Mouse (Mus musculus) cerebellum, adult 18-20 months (tissue): ENCODE data around the gene Tmem132b.

Experiments
- DNase-seq, 2 experiments: peaks; one replicate each; pipeline ENCODE4 v3.0.0; 2021

Tmem132b gene

DNA sequence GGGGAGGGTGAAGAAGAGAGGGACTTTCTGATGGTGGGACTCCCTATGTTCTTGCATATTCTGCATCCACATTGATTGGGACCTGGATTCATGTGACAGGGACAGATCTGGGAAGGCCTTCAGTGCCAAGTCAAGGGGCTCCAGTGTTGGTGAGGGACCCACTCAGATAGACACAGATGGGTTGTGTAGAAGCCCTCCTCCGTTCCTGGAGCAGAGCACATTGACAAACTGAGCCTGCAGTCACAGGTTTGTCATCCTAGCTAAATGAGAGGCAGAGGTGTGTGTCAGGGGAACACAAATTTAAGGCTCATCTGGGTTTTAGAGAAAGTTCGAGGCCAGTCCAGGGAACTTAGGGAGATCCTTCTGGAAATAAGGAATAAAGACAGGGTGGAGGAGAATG lies 51.7 kb downstream of the Tmem132b start:
- no peak for DNase-seq

DNA sequence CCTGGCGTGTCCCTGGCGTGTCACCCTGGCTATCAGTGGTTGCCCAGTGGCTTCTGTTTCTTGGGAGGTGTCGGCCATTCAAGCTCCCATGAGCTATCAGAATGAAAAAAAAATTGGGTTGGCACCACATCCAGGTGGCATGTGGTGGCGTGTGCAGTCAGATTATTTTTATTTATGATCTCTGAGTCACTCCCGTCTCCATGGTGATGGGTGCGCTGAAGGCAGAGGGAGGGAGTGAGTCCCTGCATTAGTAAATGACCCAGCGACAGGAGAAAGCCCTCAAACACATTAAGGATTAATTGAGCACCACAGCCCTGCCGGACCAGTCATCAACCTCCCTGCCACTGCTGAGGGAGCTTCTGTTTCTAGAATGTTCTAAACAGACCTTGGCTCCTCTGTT lies 52.3 kb downstream of the Tmem132b start:
- no peak for DNase-seq

DNA sequence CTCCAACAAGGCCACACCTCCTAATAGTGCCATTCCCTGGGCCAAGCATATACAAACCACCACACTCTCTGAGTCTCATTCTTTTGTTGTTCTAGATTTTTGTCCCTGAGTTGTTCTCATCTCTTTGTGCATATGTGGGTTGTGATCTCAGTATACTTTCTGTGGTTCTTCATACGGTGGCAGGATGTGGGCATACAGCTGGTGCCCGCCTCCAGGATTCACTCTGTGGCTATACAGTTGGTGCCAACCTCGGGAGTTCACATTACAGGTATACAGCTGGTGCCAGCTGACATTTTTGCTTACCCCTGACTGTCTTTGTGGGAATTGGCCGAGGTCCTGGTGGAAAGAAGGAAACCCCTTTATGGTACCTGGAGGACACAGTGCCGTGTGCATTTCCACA lies 53.6 kb downstream of the Tmem132b start:
- DNase-seq: no peak

DNA sequence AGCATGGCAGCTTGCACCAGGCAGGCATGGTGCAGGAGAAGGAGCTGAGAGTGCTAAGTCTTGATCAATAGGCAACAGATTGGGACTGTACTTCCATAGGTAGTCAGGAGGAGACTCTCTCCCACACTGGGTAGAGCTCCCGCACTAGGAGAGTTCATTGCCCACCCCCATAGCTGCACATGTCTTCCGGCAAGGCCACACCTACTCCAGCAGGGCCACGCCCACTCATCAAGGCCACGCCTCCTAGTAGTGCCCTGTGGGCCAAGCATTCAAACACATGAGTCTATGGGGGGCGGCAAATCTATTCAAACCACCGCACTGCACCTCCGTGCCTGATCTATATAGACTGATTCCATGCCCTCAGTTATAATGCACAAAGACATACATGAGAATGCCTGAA lies 56.6 kb downstream of the Tmem132b start:
- DNase-seq: no peak

- peak; percentile 22 to 38 for DNase-seq
Measured at GRCm38 (mm10) chr5:125588876-125589667, 57.5 kb downstream of the Tmem132b start.

DNA sequence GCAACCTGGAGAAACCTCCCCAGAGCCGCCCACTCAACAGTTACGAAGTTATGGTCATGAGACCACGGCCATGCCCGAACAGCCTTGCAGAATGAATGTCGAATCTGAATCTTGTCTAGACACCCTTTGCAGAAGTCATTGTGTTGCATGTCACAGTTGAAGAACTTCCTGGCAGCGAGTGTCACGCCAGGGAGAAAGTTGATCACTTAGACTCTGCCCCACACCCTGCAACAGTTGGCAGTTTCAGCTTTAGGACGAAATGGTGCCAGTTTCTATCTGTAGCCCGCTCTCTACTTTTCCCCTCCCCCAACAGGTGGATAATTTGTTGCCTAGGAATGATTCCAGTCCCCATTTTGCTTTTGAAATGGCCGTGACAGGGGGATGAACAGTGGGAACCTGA lies 66.5 kb downstream of the Tmem132b start:
- no peak for DNase-seq

DNA sequence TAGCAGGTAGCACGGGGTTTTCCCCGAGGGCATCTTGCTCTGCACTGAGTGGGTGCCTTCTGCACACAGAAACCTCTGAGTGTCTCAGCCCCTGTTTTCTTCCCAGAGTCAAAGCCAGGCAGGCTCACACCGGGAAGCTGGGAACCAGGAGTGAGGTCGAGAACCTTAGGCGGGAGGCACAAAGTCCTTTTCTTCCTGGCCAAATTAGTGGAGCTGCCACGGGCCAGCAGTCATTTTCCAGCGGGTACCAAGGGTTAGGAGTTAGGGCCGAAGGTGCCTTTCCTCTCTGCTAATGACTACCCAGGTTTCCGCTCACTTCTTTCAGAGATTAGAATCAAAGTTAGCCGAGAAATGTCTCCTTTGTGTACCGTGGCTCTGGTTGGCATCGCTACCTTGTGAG lies 75.6 kb downstream of the Tmem132b start:
- no peak for DNase-seq

GRCm38 (mm10) chr5:125609968-125610367 lies 78.4 kb downstream of the Tmem132b start:
- no peak for DNase-seq

GRCm38 (mm10) chr5:125612460-125612859 lies 80.9 kb downstream of the Tmem132b start:
- DNase-seq: no peak

DNA sequence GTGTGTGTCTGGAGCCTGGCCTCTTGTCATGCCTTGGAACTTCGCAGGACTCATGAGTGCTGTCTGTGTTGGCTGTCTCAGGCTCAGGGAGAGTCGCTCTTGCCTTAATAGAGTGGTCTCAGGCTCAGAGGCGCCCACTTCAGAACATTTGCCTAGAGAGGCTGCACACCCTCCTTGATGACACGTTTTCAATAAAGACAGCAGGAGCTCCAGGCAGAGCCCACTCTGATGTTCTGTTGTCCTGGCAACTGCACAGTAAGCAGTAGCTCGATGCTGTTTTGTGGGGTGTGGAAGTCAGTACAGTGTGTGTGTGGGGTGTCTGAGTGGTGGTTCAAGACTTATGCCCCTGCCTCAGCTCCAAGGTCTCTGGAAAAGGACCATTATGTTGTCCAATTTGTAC lies 81.6 kb downstream of the Tmem132b start:
- no peak for DNase-seq

DNA sequence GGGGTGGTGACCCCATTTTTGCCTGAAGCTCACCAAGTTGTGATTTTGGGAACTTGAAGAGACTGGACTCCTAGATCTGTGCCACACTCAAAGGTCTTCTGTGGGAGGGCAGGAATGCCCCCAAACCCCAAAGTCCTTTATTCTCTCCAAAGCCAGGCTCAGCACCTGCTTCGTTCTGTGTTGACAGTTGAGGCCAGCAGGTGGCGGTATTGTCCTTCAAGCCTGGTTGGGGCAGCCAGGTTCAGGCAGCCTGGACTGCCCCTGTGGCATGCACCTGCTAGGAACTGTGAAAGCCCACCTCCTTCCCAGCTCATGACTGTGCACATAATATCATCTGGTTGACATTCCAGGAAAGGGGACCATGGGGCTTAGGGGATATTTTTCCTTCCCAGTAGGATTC lies 82.8 kb downstream of the Tmem132b start:
- peak in 1 of 2 experiments; percentile 9 for DNase-seq

DNA sequence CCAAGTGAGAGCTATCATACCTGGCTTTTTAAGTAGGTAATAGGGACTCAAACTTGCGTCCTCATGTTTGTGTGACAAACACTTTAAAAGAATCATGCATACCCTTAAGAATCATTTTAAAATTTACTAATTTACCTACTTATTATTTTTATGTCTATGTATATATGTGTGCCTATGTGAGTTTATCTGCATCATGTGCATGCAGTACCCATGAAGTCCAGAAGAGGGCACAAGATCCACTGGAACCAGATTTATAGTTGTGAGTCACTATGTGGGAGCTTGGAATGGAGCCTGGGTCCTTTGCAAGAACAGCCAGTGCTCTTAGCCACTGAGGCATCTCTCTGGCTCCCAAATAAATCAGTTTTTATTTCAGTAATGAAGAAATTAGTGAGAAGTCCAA lies 85.5 kb downstream of the Tmem132b start:
- no peak for DNase-seq

GRCm38 (mm10) chr5:125627816-125628348 lies 96.3 kb downstream of the Tmem132b start:
- no peak for DNase-seq

DNA sequence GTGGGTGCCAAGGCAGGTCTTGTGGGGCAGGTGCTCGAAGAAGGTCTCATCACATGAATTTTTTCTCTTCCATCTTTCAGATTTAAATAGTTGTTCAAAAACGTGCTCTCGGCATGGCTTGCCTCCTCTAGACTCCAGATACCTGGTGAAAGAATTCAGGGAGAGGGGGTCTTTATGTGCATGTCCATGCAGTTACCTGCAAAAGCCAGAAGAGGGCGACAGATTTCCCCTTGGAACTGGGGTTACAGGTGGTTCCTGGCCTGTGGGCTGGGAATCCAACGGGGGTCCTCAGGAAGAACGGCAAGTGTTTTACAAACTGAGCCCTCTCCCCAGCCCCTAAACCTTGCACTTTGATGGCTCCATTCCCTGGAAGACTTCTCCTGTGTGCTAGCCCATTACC lies 103.1 kb downstream of the Tmem132b start:
- DNase-seq: no peak

DNA sequence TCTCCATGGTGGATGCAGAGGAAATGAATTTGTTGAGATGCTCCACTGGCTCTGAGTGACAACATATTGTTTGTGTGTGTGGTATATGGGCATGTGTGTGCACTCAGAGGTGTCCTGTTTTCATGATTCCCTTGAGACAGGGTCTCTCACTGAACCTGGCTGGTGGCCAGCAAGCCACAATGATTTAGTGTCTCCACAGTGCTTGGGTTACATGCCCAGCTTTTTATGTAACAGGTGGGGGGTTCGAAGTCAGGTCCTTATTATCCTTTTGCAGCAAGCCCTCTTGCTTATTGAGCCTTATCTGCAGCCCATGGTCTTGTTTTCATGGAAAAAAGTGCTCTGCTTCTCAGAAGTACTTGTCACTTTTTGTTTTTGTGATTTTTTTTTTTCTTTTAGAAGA lies 109.4 kb downstream of the Tmem132b start:
- no peak for DNase-seq

DNA sequence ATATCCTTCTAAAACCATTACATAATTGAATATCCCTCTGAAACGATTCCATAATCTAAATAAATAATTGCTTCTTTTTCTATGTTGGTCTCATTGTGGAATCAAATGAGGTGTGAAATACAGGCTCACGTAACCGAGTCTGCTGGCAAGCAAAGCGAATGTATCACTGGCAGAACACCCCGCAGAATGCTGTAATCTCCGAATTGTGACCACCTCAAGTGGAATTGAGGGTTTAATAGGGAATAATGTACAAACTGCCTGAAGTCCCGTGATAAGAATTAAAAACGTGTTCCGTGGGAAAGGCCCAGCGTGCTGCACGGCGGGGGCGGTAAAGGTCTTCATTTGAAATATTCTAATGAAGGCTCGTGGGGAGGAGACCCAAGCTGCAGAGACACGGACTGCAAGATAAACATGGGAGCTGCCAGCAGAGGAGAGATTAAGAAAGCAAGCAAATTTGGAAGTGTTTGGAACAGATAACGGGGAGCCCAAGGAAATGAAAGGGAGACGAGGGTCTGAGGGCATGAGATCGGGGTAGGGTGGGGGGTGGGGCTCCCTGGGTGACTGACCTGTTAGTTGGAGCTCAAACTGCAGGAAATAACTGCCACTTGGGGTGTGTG lies 110.1 kb downstream of the Tmem132b start:
- DNase-seq: no peak

DNA sequence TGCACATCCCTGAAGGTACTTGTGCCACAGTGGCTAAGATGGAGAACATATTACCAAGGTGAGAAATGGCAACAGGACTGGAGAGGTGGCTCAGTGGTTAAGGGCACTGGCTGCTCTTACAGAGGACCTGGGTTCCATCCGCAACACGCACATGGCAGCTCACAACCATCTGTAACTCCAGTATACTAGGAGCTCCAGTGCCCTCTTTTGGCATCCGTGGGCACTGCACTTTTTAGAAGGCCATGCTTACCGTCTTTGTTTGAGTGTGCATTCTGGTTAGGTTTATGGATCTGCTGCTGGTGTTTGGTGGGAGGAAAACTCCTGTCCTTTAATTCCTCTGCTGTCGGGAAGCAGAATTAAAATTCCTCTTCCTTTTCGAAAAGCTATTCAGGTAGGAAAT lies 116.7 kb downstream of the Tmem132b start:
- no peak for DNase-seq

DNA sequence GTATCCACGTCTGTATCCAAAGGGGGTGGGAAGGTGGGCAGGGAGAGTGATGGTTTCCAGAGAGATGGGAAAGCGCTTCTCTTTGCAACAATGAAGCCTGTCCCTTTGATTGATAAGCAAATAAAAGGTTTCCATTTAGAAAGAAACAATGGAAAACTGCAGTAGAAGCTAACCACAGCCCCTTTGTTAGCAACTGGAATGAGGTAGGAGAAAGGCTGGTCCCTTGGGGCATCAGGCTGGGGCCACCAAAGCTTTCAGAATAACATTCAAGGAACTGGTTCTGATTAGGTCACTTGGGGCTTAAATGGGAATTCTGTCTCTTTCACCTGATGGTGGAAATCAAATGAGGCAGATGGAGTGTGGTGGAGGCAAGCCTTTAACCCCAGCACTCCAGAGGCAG lies 118.4 kb downstream of the Tmem132b start:
- DNase-seq: no peak

- no peak for DNase-seq
Measured at GRCm38 (mm10) chr5:125658101-125658500, 126.5 kb downstream of the Tmem132b start.

- no peak for DNase-seq
Measured at GRCm38 (mm10) chr5:125658959-125659749, 127.6 kb downstream of the Tmem132b start.

GRCm38 (mm10) chr5:125675623-125676022 lies 144.0 kb downstream of the Tmem132b start:
- DNase-seq: peak; percentile 17 to 19

GRCm38 (mm10) chr5:125676025-125676623 lies 144.6 kb downstream of the Tmem132b start:
- no peak for DNase-seq

DNA sequence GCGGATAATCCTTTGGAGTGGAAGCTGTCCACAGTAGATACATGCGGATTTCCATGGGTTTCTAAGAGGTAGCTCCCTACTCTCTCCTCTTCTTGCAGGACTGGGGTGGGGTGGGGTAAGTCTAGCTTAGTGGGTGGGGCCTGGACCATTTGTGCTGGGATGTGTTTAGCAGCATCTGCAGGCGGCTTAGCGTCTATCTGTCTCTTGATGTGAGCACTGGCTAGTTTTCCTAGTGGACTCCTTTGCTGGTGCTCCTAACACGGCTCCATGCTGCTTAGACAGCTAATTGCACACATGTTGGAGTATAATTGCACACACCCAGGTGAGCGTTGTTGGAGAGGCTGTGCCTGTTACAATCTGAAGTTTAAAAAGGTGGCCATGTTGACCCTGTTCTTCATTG lies 149.3 kb downstream of the Tmem132b start:
- no peak for DNase-seq
